Mouse (Mus musculus): Measurements from ENCODE around the gene Saxo1. TPM values are rescaled to one million over a fixed set of nuclear protein-coding genes. Genes with fewer than 3 reads are reported as not detected.

Gene Saxo1
- polyA plus RNA-seq, 1 experiment, result 95.3 TPM

DNA sequence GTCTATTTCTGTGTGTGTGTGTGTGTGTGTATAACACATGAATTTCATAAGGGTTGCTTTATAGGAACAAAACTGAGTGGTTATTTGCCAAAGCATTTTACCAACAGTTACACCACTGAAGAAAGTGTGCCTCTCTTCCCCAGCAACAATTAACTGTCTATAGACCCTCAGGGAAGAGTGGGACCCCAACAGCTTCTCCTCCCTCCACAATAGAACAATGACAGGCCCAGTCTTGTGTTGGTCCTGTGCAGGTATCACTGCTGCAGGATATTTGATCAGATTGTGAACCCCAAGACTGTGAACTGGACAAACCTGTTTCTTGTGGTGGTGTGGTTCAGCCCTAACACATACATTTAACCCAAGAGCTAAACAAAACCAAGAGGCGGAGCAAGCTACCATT, 58.6 kb downstream of the Saxo1 start:
- no peak overlapping the region for H3K27ac ChIP-seq (ENCODE audit: control insufficient read depth, insufficient read depth, low read depth, low read length)
- TF ChIP-seq POLR2A (IDR thresholded peaks at IDR 0.05; ENCODE audit: control insufficient read depth, low read depth, low read length) (no peak), CTCF (IDR thresholded peaks at IDR 0.05; ENCODE audit: control insufficient read depth, insufficient read depth, insufficient replicate concordance, low read depth, low read length) (no peak)
- no peaks in the 10 kb centered on the region for H3K27me3 ChIP-seq (ENCODE audit: control insufficient read depth, insufficient read depth, low read length)
- no peaks in the 10 kb centered on the region for H3K4me1 ChIP-seq (ENCODE audit: control insufficient read depth, insufficient read depth, low read length)
- no peaks in the 10 kb centered on the region for H3K36me3 ChIP-seq (ENCODE audit: control insufficient read depth, insufficient read depth, low read length)
- no peak overlapping the region for H3K4me3 ChIP-seq (ENCODE audit: control insufficient read depth, low read depth, low read length)

DNA sequence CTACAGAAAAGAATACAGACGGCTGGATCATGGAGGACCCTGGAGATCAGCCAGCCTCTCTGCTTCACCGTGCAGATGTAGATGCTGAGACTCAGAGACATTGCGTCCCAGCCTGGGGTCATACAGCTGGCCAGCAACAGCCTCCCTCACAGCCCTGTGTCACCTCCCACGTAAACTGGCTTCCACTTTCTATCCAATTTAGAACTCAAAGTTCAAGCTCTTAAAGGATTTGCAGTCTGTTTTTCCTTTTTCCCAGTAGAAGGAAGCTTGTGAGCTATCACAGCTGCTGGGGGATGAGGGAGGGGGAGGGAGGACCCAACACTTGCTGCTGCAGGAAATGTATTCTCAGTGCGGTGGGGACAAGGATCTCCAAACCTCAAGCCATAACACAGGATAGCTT, 59.4 kb downstream of the Saxo1 start:
- Histone ChIP-seq H3K36me3 (ENCODE audit: control insufficient read depth, insufficient read depth, low read length) (no peaks in the 10 kb centered on the region), H3K4me3 (ENCODE audit: control insufficient read depth, low read depth, low read length) (no peak overlapping the region), H3K27ac (ENCODE audit: control insufficient read depth, insufficient read depth, low read depth, low read length) (0 out of 2 replicates have a peak overlapping the region, but pooled peaks have one; percentile 21), H3K27me3 (ENCODE audit: control insufficient read depth, insufficient read depth, low read length) (no peaks in the 10 kb centered on the region), H3K4me1 (ENCODE audit: control insufficient read depth, insufficient read depth, low read length) (no peaks in the 10 kb centered on the region)
- TF ChIP-seq POLR2A (IDR thresholded peaks at IDR 0.05; ENCODE audit: control insufficient read depth, low read depth, low read length) (no peak), CTCF (IDR thresholded peaks at IDR 0.05; ENCODE audit: control insufficient read depth, insufficient read depth, insufficient replicate concordance, low read depth, low read length) (no peak)

DNA sequence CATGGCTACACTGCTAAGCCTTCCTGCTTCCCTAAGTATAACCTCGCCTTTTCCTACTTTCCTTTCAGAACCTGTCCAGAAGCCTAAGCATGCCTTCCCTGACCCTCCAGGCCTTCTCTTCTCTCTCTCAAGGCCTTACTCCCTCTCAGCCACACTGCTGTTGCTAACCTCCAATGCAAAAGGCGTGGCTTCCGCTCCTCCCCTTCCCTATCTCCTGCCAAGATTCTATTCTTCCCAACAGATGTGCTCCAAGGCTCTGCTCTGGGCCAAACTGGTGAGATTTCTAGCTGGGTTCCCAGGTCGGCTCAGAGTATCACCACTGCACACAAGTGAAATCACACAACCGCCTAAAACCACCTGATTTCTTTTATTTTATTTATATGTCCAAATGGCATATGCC, 69.0 kb downstream of the Saxo1 start:
- TF ChIP-seq POLR2A (IDR thresholded peaks at IDR 0.05; ENCODE audit: control insufficient read depth, low read depth, low read length) (no peak), CTCF (IDR thresholded peaks at IDR 0.05; ENCODE audit: control insufficient read depth, insufficient read depth, insufficient replicate concordance, low read depth, low read length) (no peak)
- Histone ChIP-seq H3K4me3 (ENCODE audit: control insufficient read depth, low read depth, low read length) (no peak overlapping the region), H3K27ac (ENCODE audit: control insufficient read depth, insufficient read depth, low read depth, low read length) (no peak overlapping the region), H3K36me3 (ENCODE audit: control insufficient read depth, insufficient read depth, low read length) (no peaks in the 10 kb centered on the region), H3K27me3 (ENCODE audit: control insufficient read depth, insufficient read depth, low read length) (no peaks in the 10 kb centered on the region), H3K4me1 (ENCODE audit: control insufficient read depth, insufficient read depth, low read length) (peaks cover 6% of the 10 kb centered on the region)

DNA sequence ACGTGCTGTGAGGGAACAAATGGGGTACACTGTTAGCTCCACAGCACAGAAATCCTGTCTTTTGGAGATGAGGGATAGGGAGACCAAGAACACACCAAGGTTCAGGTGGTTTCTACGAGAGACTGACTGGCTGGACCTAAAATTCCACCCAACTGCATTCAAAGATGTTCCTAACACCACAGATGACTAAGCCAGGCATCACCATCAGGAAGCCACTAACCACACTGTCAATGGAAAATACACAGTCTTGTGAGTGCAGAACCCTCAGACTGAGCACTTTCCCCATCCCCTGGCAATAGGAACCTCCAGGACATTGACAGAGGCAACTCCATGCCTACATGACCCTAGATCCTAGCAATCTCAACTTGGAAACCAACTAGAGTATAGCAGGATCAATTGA, 71.2 kb downstream of the Saxo1 start:
- Histone ChIP-seq H3K4me3 (ENCODE audit: control insufficient read depth, low read depth, low read length) (no peak overlapping the region), H3K27ac (ENCODE audit: control insufficient read depth, insufficient read depth, low read depth, low read length) (no peak overlapping the region), H3K27me3 (ENCODE audit: control insufficient read depth, insufficient read depth, low read length) (no peaks in the 10 kb centered on the region), H3K4me1 (ENCODE audit: control insufficient read depth, insufficient read depth, low read length) (peaks cover 6% of the 10 kb centered on the region), H3K36me3 (ENCODE audit: control insufficient read depth, insufficient read depth, low read length) (no peaks in the 10 kb centered on the region)
- no peak for TF ChIP-seq CTCF (IDR thresholded peaks at IDR 0.05; ENCODE audit: control insufficient read depth, insufficient read depth, insufficient replicate concordance, low read depth, low read length)
- TF ChIP-seq POLR2A (IDR thresholded peaks at IDR 0.05; ENCODE audit: control insufficient read depth, low read depth, low read length), result no peak

DNA sequence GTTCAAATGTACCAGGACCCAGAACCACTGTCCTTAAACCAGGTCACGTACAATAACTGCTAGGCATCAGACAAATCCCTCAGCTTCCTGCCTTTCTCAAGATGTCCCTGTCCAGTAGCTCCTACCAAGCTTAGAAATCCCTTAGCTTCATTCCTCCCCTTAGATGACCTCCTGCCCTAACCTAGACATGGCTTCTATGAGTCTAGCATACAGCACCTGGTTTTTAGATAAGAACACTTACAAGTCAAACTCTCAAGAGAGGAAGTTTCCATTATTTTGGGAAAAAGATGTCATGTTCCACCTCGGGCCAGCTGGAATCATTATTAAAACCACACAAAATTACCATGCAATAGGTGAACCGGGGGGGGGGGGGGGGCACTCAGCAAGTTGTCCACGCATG, 71.6 kb downstream of the Saxo1 start:
- no peaks in the 10 kb centered on the region for H3K36me3 ChIP-seq (ENCODE audit: control insufficient read depth, insufficient read depth, low read length)
- no peaks in the 10 kb centered on the region for H3K27me3 ChIP-seq (ENCODE audit: control insufficient read depth, insufficient read depth, low read length)
- no peak overlapping the region for H3K27ac ChIP-seq (ENCODE audit: control insufficient read depth, insufficient read depth, low read depth, low read length)
- no peak for TF ChIP-seq POLR2A (IDR thresholded peaks at IDR 0.05; ENCODE audit: control insufficient read depth, low read depth, low read length)
- no peak for TF ChIP-seq CTCF (IDR thresholded peaks at IDR 0.05; ENCODE audit: control insufficient read depth, insufficient read depth, insufficient replicate concordance, low read depth, low read length)
- peaks cover 6% of the 10 kb centered on the region for H3K4me1 ChIP-seq (ENCODE audit: control insufficient read depth, insufficient read depth, low read length)
- no peak overlapping the region for H3K4me3 ChIP-seq (ENCODE audit: control insufficient read depth, low read depth, low read length)

DNA sequence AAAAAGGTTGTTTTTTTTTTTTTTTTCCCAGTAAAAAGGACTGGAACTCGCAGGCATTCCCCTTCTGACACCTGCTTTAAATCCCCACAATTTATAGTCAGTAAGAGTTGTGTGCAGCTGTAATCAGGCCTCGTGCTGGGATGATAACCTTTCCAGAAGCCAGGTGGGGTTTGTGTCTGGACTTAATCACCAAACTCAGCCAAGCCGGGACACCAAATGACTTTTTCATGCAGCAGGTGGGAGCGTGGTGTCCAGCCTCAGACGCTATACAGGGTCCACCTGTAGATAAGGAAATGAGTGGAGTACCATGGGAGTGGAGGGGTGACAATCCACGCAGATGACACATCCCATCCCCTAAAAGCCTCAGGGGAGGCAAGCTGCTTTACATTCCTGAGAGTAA, 73.1 kb downstream of the Saxo1 start:
- Histone ChIP-seq H3K4me1 (ENCODE audit: control insufficient read depth, insufficient read depth, low read length) (peaks cover 6% of the 10 kb centered on the region), H3K27ac (ENCODE audit: control insufficient read depth, insufficient read depth, low read depth, low read length) (no peak overlapping the region), H3K4me3 (ENCODE audit: control insufficient read depth, low read depth, low read length) (no peak overlapping the region), H3K36me3 (ENCODE audit: control insufficient read depth, insufficient read depth, low read length) (no peaks in the 10 kb centered on the region), H3K27me3 (ENCODE audit: control insufficient read depth, insufficient read depth, low read length) (no peaks in the 10 kb centered on the region)
- TF ChIP-seq CTCF (IDR thresholded peaks at IDR 0.05; ENCODE audit: control insufficient read depth, insufficient read depth, insufficient replicate concordance, low read depth, low read length), result no peak
- no peak for TF ChIP-seq POLR2A (IDR thresholded peaks at IDR 0.05; ENCODE audit: control insufficient read depth, low read depth, low read length)

DNA sequence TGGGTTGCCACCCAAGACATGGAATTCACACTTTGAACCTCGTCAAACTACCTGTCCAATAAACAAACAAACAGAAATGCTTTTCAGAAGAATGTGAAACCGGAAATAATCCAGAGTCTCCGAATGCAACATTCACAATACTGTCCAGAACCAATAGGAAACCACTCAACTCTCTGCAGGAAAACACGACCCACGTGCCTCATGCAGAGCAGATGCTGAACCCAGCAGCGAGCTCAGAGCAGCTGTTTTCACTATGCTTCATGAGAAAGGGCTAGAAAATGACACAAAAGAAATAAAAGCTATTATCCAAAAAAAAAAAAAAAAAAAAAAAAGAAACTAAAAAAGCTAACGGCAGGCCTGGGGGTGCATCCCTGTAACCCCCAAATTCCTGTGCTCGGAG, 74.4 kb downstream of the Saxo1 start:
- TF ChIP-seq CTCF (IDR thresholded peaks at IDR 0.05; ENCODE audit: control insufficient read depth, insufficient read depth, insufficient replicate concordance, low read depth, low read length), result no peak
- no peak for TF ChIP-seq POLR2A (IDR thresholded peaks at IDR 0.05; ENCODE audit: control insufficient read depth, low read depth, low read length)
- Histone ChIP-seq H3K4me3 (ENCODE audit: control insufficient read depth, low read depth, low read length) (no peak overlapping the region), H3K4me1 (ENCODE audit: control insufficient read depth, insufficient read depth, low read length) (peaks cover 6% of the 10 kb centered on the region), H3K36me3 (ENCODE audit: control insufficient read depth, insufficient read depth, low read length) (no peaks in the 10 kb centered on the region), H3K27me3 (ENCODE audit: control insufficient read depth, insufficient read depth, low read length) (no peaks in the 10 kb centered on the region), H3K27ac (ENCODE audit: control insufficient read depth, insufficient read depth, low read depth, low read length) (no peak overlapping the region)
